Comparison of ENCODE assay signal across 9 mouse cellular contexts in genomic region chr10:121640150-121640930, GRCm38 (mm10). TPM values are rescaled to one million over a fixed set of nuclear protein-coding genes. Genes with fewer than 3 reads are reported as not detected.
DNase-seq lines count a peak whose midpoint lies in the region; ATAC-seq and TF ChIP-seq lines count a peak whose summit lies in the region.
"Had no signal": no experiment of that assay in that cellular context is flagged by ENCODE, and none has a peak within 500 bp of the region (broad histone marks: within the 10 kb centered on the region; RNA-seq: fewer than 3 reads in every experiment).

No protein-coding gene starts in this region.

- ATAC-seq in embryonic facial prominence, embryonic 12.5 days (ENCODE audit: insufficient number of reproducible peaks, insufficient read depth, low FRiP score, low TSS enrichment) = peak; percentile 29; the same call in 1 of the 2 replicates
- no peak for ATAC-seq in lung, embryonic 16.5 days (ENCODE audit: low read depth)

- H3K27me3 ChIP-seq in heart, adult 2 months (ENCODE audit: control insufficient read depth, insufficient read depth, low read length) = peaks cover 7% of the 10 kb centered on the region; the same call in 1 of the 2 replicates
- peaks cover 28% of the 10 kb centered on the region for H3K27me3 ChIP-seq in embryonic facial prominence, embryonic 12.5 days
- peaks cover 27% of the 10 kb centered on the region for H3K27me3 ChIP-seq in lung, embryonic 16.5 days (ENCODE audit: control insufficient read depth, insufficient read depth, low read depth, low read length)

- no peak overlapping the region for H3K9ac ChIP-seq in heart, adult 2 months (ENCODE audit: low read depth, low read length)
- no peak overlapping the region for H3K9ac ChIP-seq in embryonic facial prominence, embryonic 12.5 days
- no peak overlapping the region for H3K9ac ChIP-seq in lung, embryonic 16.5 days (ENCODE audit: low read length)

- H3K27ac ChIP-seq in heart, adult 2 months = no peak overlapping the region
- 0 out of 2 replicates have a peak overlapping the region, but pooled peaks have one; percentile 19 for H3K27ac ChIP-seq in embryonic facial prominence, embryonic 12.5 days
- H3K27ac ChIP-seq in lung, embryonic 16.5 days (ENCODE audit: low read length) = no peak overlapping the region

- peak overlapping the region; percentile 99; the same call in 1 of the 2 replicates for H3K4me2 ChIP-seq in embryonic facial prominence, embryonic 12.5 days (replicated peaks)
- peak overlapping the region; percentile 98 for H3K4me2 ChIP-seq in lung, embryonic 16.5 days (ENCODE audit: low read depth, low read length)

- DNase-seq in heart, adult 2 months = no peak
- DNase-seq in heart, postnatal 25 days (ENCODE audit: low spot score) = no peak
- peak; percentile 59 for DNase-seq in MN1 (ENCODE audit: low spot score)
- DNase-seq in induced T-regulatory cell, adult 2 months (ENCODE audit: low read depth) = peak; percentile 69
- peak; percentile 50 to 62 for DNase-seq in right cerebral cortex, adult 2 months (ENCODE audit: low spot score in 2 of 2)
- DNase-seq in spleen, postnatal 36 days (ENCODE audit: low spot score in 2 of 2) = no peak

- TF ChIP-seq EP300 in heart, adult 2 months (IDR thresholded peaks at IDR 0.05; ENCODE audit: insufficient read depth, low read depth, low read length) = no peak

- H3K9me3 ChIP-seq in embryonic facial prominence, embryonic 12.5 days = no peaks in the 10 kb centered on the region
- no peaks in the 10 kb centered on the region for H3K9me3 ChIP-seq in lung, embryonic 16.5 days (ENCODE audit: control insufficient read depth, low read length)

- TF ChIP-seq POLR2A in heart, adult 2 months (IDR thresholded peaks at IDR 0.05; ENCODE audit: insufficient read depth, low read depth, low read length) = no peak

- intact Hi-C loops in heart, adult 2 months (cut with DNase I) = loop anchor here (5.0 kb wide), 2 partner anchors 47 to 412 kb away; no protein-coding TSS in a partner anchor
- intact Hi-C loops in heart, postnatal 25 days (cut with DNase I) = loop anchor here (1.0 kb wide), 1 partner anchor 412 kb away; no protein-coding TSS in a partner anchor

- no peak overlapping the region for H3K4me3 ChIP-seq in heart, adult 2 months
- peak overlapping the region; percentile 57; the same call in 1 of the 2 replicates for H3K4me3 ChIP-seq in embryonic facial prominence, embryonic 12.5 days
- H3K4me3 ChIP-seq in lung, embryonic 16.5 days (ENCODE audit: low read length) = no peak overlapping the region

- WGBS in heart, adult 2 months = 58% methylated on average over 6 of the region's 6 CpGs
- 53% methylated on average over 6 of the region's 6 CpGs for WGBS in embryonic facial prominence, embryonic 12.5 days
- 44% methylated on average over 6 of the region's 6 CpGs for WGBS in lung, embryonic 16.5 days

- H3K79me2 ChIP-seq in heart, adult 2 months (replicated peaks; ENCODE audit: control insufficient read depth, insufficient read depth, low read length) = no peaks in the 10 kb centered on the region

- no peaks in the 10 kb centered on the region for H3K36me3 ChIP-seq in heart, adult 2 months (ENCODE audit: control insufficient read depth, insufficient read depth, low read length)
- H3K36me3 ChIP-seq in embryonic facial prominence, embryonic 12.5 days = no peaks in the 10 kb centered on the region
- H3K36me3 ChIP-seq in lung, embryonic 16.5 days (ENCODE audit: control insufficient read depth, insufficient read depth, low read length) = no peaks in the 10 kb centered on the region
- H3K36me3 ChIP-seq: G1E had no signal

- H3K4me1 ChIP-seq in heart, adult 2 months (ENCODE audit: control insufficient read depth, insufficient read depth, low read length) = peaks cover 2% of the 10 kb centered on the region
- peaks cover 6% of the 10 kb centered on the region for H3K4me1 ChIP-seq in embryonic facial prominence, embryonic 12.5 days
- peaks cover 11% of the 10 kb centered on the region; the same call in 1 of the 2 replicates for H3K4me1 ChIP-seq in lung, embryonic 16.5 days (replicated peaks; ENCODE audit: control insufficient read depth, insufficient read depth, low read length)

- peak; percentile 64 for TF ChIP-seq CTCF in heart, adult 2 months (IDR thresholded peaks at IDR 0.05)

RNA-seq across cellular contexts. Expression of gene D930020B18Rik, which starts 1.0 kb away (rescaled TPM):
- total RNA-seq in heart, adult 2 months (2021) = not detected
- not detected in 2 replicates for polyA plus RNA-seq in heart, adult 2 months (2012; rRNA removed)
- not detected for total RNA-seq in heart, postnatal 25 days (2021)
- polyA plus RNA-seq in embryonic facial prominence, embryonic 12.5 days (2016; fragmentation: Nextera tagmentation; extraction: Ambion mirVana) = 1.4 and 1.6 TPM in 2 replicates
- 0.30 and 0.38 TPM in 2 replicates for polyA plus RNA-seq in lung, embryonic 16.5 days (2015; fragmentation: Nextera tagmentation; extraction: Ambion mirVana)
- polyA plus RNA-seq: G1E had no signal

RNA-seq across cellular contexts. Expression of gene Xpot, which starts 14.2 kb away (rescaled TPM):
- total RNA-seq in heart, adult 2 months (2021) = 10 to 100 TPM; 30.0 to 30.8 TPM
- 43.8 and 59.9 TPM in 2 replicates for polyA plus RNA-seq in heart, adult 2 months (2012; rRNA removed)
- 10 to 100 TPM; 24.3 to 24.7 TPM for total RNA-seq in heart, postnatal 25 days (2021)
- polyA plus RNA-seq in embryonic facial prominence, embryonic 12.5 days (2016; fragmentation: Nextera tagmentation; extraction: Ambion mirVana) = 49.6 and 59.5 TPM in 2 replicates
- 35.4 and 42.8 TPM in 2 replicates for polyA plus RNA-seq in lung, embryonic 16.5 days (2015; fragmentation: Nextera tagmentation; extraction: Ambion mirVana)

RNA-seq across cellular contexts. Expression of gene Tbk1, which starts 53.8 kb away (rescaled TPM):
- 10 to 100 TPM; 14.9 to 15.6 TPM for total RNA-seq in heart, adult 2 months (2021)
- polyA plus RNA-seq in heart, adult 2 months (2012; rRNA removed) = 7.2 and 13.4 TPM in 2 replicates
- 10 to 100 TPM; 16.7 to 20.4 TPM for total RNA-seq in heart, postnatal 25 days (2021)
- polyA plus RNA-seq in embryonic facial prominence, embryonic 12.5 days (2016; fragmentation: Nextera tagmentation; extraction: Ambion mirVana) = 33.8 and 34.4 TPM in 2 replicates
- 37.0 and 39.2 TPM in 2 replicates for polyA plus RNA-seq in lung, embryonic 16.5 days (2015; fragmentation: Nextera tagmentation; extraction: Ambion mirVana)

Comparison
In these comparisons a context has a peak if more than half of its experiments do, and no peak if none do; other contexts are left out.
1. DNase-seq: peak in MN1 (single experiment), induced T-regulatory cell, adult 2 months (single experiment) and right cerebral cortex, adult 2 months (2 of 2); none in heart, adult 2 months (0 of 2), heart, postnatal 25 days (single experiment) and spleen, postnatal 36 days (0 of 2).